Mouse (Mus musculus): ENCODE results near the gene Napb. TPM values are rescaled to one million over a fixed set of nuclear protein-coding genes. Genes with fewer than 3 reads are reported as not detected.

Gene Napb
- polyA plus RNA-seq, 1 experiment = 0.62 TPM

GRCm38 (mm10) chr2:148685709-148686108 lies 46.6 kb downstream of the Napb start:
- Histone ChIP-seq H3K79me3 (ENCODE audit: low read depth) (peaks cover 15% of the 10 kb centered on the region), H3ac (ENCODE audit: control insufficient read depth, insufficient read length, low read depth) (no peak overlapping the region), H3K79me2 (ENCODE audit: control insufficient read depth, insufficient read depth) (peaks cover 44% of the 10 kb centered on the region), H3K27me3 (ENCODE audit: control insufficient read depth, insufficient read depth, insufficient read length) (no peaks in the 10 kb centered on the region), H3K36me3 (ENCODE audit: control insufficient read depth, insufficient read depth) (peaks cover 56% of the 10 kb centered on the region), H3K4me3 (ENCODE audit: insufficient read depth, poor library complexity, severe bottlenecking) (no peak overlapping the region)
- no peak for TF ChIP-seq MAX (IDR thresholded peaks at IDR 0.05)
- TF ChIP-seq CTCF (IDR thresholded peaks at IDR 0.05; ENCODE audit: control insufficient read depth, insufficient read depth, insufficient read length) = no peak
- no peak for TF ChIP-seq USF1 (IDR thresholded peaks at IDR 0.05; ENCODE audit: low read depth)
- no peak for TF ChIP-seq MYOD1 (IDR thresholded peaks at IDR 0.05; ENCODE audit: control insufficient read depth, insufficient read length, low read depth)
- TF ChIP-seq CEBPB (IDR thresholded peaks at IDR 0.05; ENCODE audit: low read depth) = no peak
- TF ChIP-seq MYOG (IDR thresholded peaks at IDR 0.05; ENCODE audit: control insufficient read depth, extremely low read depth, insufficient read length) = no peak
- TF ChIP-seq FOSL1 (IDR thresholded peaks at IDR 0.05; ENCODE audit: insufficient read depth, low read length, poor library complexity, severe bottlenecking) = no peak

- Histone ChIP-seq H3ac (ENCODE audit: control insufficient read depth, insufficient read length, low read depth) (no peak overlapping the region), H3K36me3 (ENCODE audit: control insufficient read depth, insufficient read depth) (peaks cover 49% of the 10 kb centered on the region), H3K27me3 (ENCODE audit: control insufficient read depth, insufficient read depth, insufficient read length) (no peaks in the 10 kb centered on the region), H3K4me3 (ENCODE audit: insufficient read depth, poor library complexity, severe bottlenecking) (no peak overlapping the region), H3K79me2 (ENCODE audit: control insufficient read depth, insufficient read depth) (peaks cover 44% of the 10 kb centered on the region), H3K79me3 (ENCODE audit: low read depth) (peaks cover 15% of the 10 kb centered on the region)
- TF ChIP-seq MYOD1 (IDR thresholded peaks at IDR 0.05; ENCODE audit: control insufficient read depth, insufficient read length, low read depth) = no peak
- TF ChIP-seq CEBPB (IDR thresholded peaks at IDR 0.05; ENCODE audit: low read depth) = no peak
- no peak for TF ChIP-seq USF1 (IDR thresholded peaks at IDR 0.05; ENCODE audit: low read depth)
- TF ChIP-seq FOSL1 (IDR thresholded peaks at IDR 0.05; ENCODE audit: insufficient read depth, low read length, poor library complexity, severe bottlenecking) = no peak
- TF ChIP-seq MAX (IDR thresholded peaks at IDR 0.05) = no peak
- no peak for TF ChIP-seq CTCF (IDR thresholded peaks at IDR 0.05; ENCODE audit: control insufficient read depth, insufficient read depth, insufficient read length)
- TF ChIP-seq MYOG (IDR thresholded peaks at IDR 0.05; ENCODE audit: control insufficient read depth, extremely low read depth, insufficient read length) = no peak
Measured at GRCm38 (mm10) chr2:148684972-148685371, 47.3 kb downstream of the Napb start.

- no peak for TF ChIP-seq CEBPB (IDR thresholded peaks at IDR 0.05; ENCODE audit: low read depth)
- TF ChIP-seq CTCF (IDR thresholded peaks at IDR 0.05; ENCODE audit: control insufficient read depth, insufficient read depth, insufficient read length) = no peak
- TF ChIP-seq MYOD1 (IDR thresholded peaks at IDR 0.05; ENCODE audit: control insufficient read depth, insufficient read length, low read depth) = no peak
- no peak for TF ChIP-seq MAX (IDR thresholded peaks at IDR 0.05)
- no peak for TF ChIP-seq USF1 (IDR thresholded peaks at IDR 0.05; ENCODE audit: low read depth)
- TF ChIP-seq MYOG (IDR thresholded peaks at IDR 0.05; ENCODE audit: control insufficient read depth, extremely low read depth, insufficient read length) = no peak
- no peak for TF ChIP-seq FOSL1 (IDR thresholded peaks at IDR 0.05; ENCODE audit: insufficient read depth, low read length, poor library complexity, severe bottlenecking)
- H3K4me3 ChIP-seq (ENCODE audit: insufficient read depth, poor library complexity, severe bottlenecking) = no peak overlapping the region
- H3K27me3 ChIP-seq (ENCODE audit: control insufficient read depth, insufficient read depth, insufficient read length) = no peaks in the 10 kb centered on the region
- H3ac ChIP-seq (ENCODE audit: control insufficient read depth, insufficient read length, low read depth) = no peak overlapping the region
- peaks cover 42% of the 10 kb centered on the region for H3K36me3 ChIP-seq (ENCODE audit: control insufficient read depth, insufficient read depth)
- H3K79me2 ChIP-seq (ENCODE audit: control insufficient read depth, insufficient read depth) = peaks cover 44% of the 10 kb centered on the region
- H3K79me3 ChIP-seq (ENCODE audit: low read depth) = peaks cover 15% of the 10 kb centered on the region
Measured at GRCm38 (mm10) chr2:148683031-148683430, 49.2 kb downstream of the Napb start.

- no peaks in the 10 kb centered on the region for H3K27me3 ChIP-seq (ENCODE audit: control insufficient read depth, insufficient read depth, insufficient read length)
- H3K79me2 ChIP-seq (ENCODE audit: control insufficient read depth, insufficient read depth) = peaks cover 59% of the 10 kb centered on the region
- H3K79me3 ChIP-seq (ENCODE audit: low read depth) = peaks cover 16% of the 10 kb centered on the region
- H3ac ChIP-seq (ENCODE audit: control insufficient read depth, insufficient read length, low read depth) = peak overlapping the region; percentile 96
- peaks cover 37% of the 10 kb centered on the region for H3K36me3 ChIP-seq (ENCODE audit: control insufficient read depth, insufficient read depth)
- TF ChIP-seq CEBPB (IDR thresholded peaks at IDR 0.05; ENCODE audit: low read depth) = no peak
- no peak for TF ChIP-seq USF1 (IDR thresholded peaks at IDR 0.05; ENCODE audit: low read depth)
- no peak for TF ChIP-seq MAX (IDR thresholded peaks at IDR 0.05)
- TF ChIP-seq FOSL1 (IDR thresholded peaks at IDR 0.05; ENCODE audit: insufficient read depth, low read length, poor library complexity, severe bottlenecking) = no peak
- TF ChIP-seq MYOG (IDR thresholded peaks at IDR 0.05; ENCODE audit: control insufficient read depth, extremely low read depth, insufficient read length) = no peak
- TF ChIP-seq MYOD1 (IDR thresholded peaks at IDR 0.05; ENCODE audit: control insufficient read depth, insufficient read length, low read depth) = peak; percentile 61
- peak; percentile 51 for TF ChIP-seq CTCF (IDR thresholded peaks at IDR 0.05; ENCODE audit: control insufficient read depth, insufficient read depth, insufficient read length)
- peak overlapping the region; percentile 91 for H3K4me3 ChIP-seq (ENCODE audit: insufficient read depth, poor library complexity, severe bottlenecking)
Measured at GRCm38 (mm10) chr2:148681461-148681891, 50.8 kb downstream of the Napb start.

GRCm38 (mm10) chr2:148680775-148681291 lies 51.4 kb downstream of the Napb start, which contains the start of gene Gzf1:
TSS of gene Gzf1 (plus strand) at chr2:148681023.
- peaks cover 16% of the 10 kb centered on the region for H3K79me3 ChIP-seq (ENCODE audit: low read depth)
- peak within 1 kb of the TSS; percentile 96 for H3ac ChIP-seq (ENCODE audit: control insufficient read depth, insufficient read length, low read depth)
- H3K4me3 ChIP-seq (ENCODE audit: insufficient read depth, poor library complexity, severe bottlenecking) = peak within 1 kb of the TSS; percentile 91
- peaks cover 37% of the 10 kb centered on the region for H3K36me3 ChIP-seq (ENCODE audit: control insufficient read depth, insufficient read depth)
- peaks cover 65% of the 10 kb centered on the region for H3K79me2 ChIP-seq (ENCODE audit: control insufficient read depth, insufficient read depth)
- TF ChIP-seq USF1 (IDR thresholded peaks at IDR 0.05; ENCODE audit: low read depth) = no peak
- TF ChIP-seq CEBPB (IDR thresholded peaks at IDR 0.05; ENCODE audit: low read depth) = no peak
- no peak for TF ChIP-seq MYOD1 (IDR thresholded peaks at IDR 0.05; ENCODE audit: control insufficient read depth, insufficient read length, low read depth)
- no peak for TF ChIP-seq MYOG (IDR thresholded peaks at IDR 0.05; ENCODE audit: control insufficient read depth, extremely low read depth, insufficient read length)
- no peak for TF ChIP-seq CTCF (IDR thresholded peaks at IDR 0.05; ENCODE audit: control insufficient read depth, insufficient read depth, insufficient read length)
- no peak for TF ChIP-seq MAX (IDR thresholded peaks at IDR 0.05)
- no peak for TF ChIP-seq FOSL1 (IDR thresholded peaks at IDR 0.05; ENCODE audit: insufficient read depth, low read length, poor library complexity, severe bottlenecking)
- no peaks in the 10 kb centered on the region for H3K27me3 ChIP-seq (ENCODE audit: control insufficient read depth, insufficient read depth, insufficient read length)
